Mouse (Mus musculus): Measurements from ENCODE around the gene Tcf12.

Tcf12 gene

GRCm38 (mm10) chr9:71930431-71931357, 181.0 kb downstream of the Tcf12 start:
- no peak for DNase-seq (ENCODE audit: extremely low read depth, insufficient read length, low spot score)

- no peak for DNase-seq (ENCODE audit: extremely low read depth, insufficient read length, low spot score)
Observed at GRCm38 (mm10) chr9:71916662-71916953, 195.1 kb downstream of the Tcf12 start.

- no peak for DNase-seq (ENCODE audit: extremely low read depth, insufficient read length, low spot score)
Observed at GRCm38 (mm10) chr9:71915871-71916661, 195.6 kb downstream of the Tcf12 start.

- no peak for DNase-seq (ENCODE audit: extremely low read depth, insufficient read length, low spot score)
Observed at GRCm38 (mm10) chr9:71906522-71906921, 205.1 kb downstream of the Tcf12 start.

GRCm38 (mm10) chr9:71898852-71899251, 212.8 kb downstream of the Tcf12 start:
- peak; percentile 16 for DNase-seq (ENCODE audit: extremely low read depth, insufficient read length, low spot score)

- DNase-seq (ENCODE audit: extremely low read depth, insufficient read length, low spot score) = no peak
Observed at GRCm38 (mm10) chr9:71897399-71897798, 214.3 kb downstream of the Tcf12 start.

GRCm38 (mm10) chr9:71895931-71896724, 215.5 kb downstream of the Tcf12 start:
- DNase-seq (ENCODE audit: extremely low read depth, insufficient read length, low spot score) = no peak

GRCm38 (mm10) chr9:71895291-71895690, 216.4 kb downstream of the Tcf12 start:
- DNase-seq (ENCODE audit: extremely low read depth, insufficient read length, low spot score) = no peak

GRCm38 (mm10) chr9:71894943-71895286, 216.8 kb downstream of the Tcf12 start:
- DNase-seq (ENCODE audit: extremely low read depth, insufficient read length, low spot score) = no peak

- no peak for DNase-seq (ENCODE audit: extremely low read depth, insufficient read length, low spot score)
Observed at GRCm38 (mm10) chr9:71894246-71894942, 217.3 kb downstream of the Tcf12 start.

- DNase-seq (ENCODE audit: extremely low read depth, insufficient read length, low spot score) = peak; percentile 7
Observed at GRCm38 (mm10) chr9:71888450-71888849, 223.2 kb downstream of the Tcf12 start.

GRCm38 (mm10) chr9:71880629-71881028, 231.0 kb downstream of the Tcf12 start:
- DNase-seq (ENCODE audit: extremely low read depth, insufficient read length, low spot score) = no peak

GRCm38 (mm10) chr9:71879972-71880371, 231.7 kb downstream of the Tcf12 start:
- no peak for DNase-seq (ENCODE audit: extremely low read depth, insufficient read length, low spot score)

GRCm38 (mm10) chr9:71879415-71879814, 232.3 kb downstream of the Tcf12 start:
- no peak for DNase-seq (ENCODE audit: extremely low read depth, insufficient read length, low spot score)

- no peak for DNase-seq (ENCODE audit: extremely low read depth, insufficient read length, low spot score)
Observed at GRCm38 (mm10) chr9:71877867-71878266, 233.8 kb downstream of the Tcf12 start.

- no peak for DNase-seq (ENCODE audit: extremely low read depth, insufficient read length, low spot score)
Observed at GRCm38 (mm10) chr9:71874761-71875160, 236.9 kb downstream of the Tcf12 start.

GRCm38 (mm10) chr9:71874035-71874572, 237.6 kb downstream of the Tcf12 start:
- no peak for DNase-seq (ENCODE audit: extremely low read depth, insufficient read length, low spot score)

- no peak for DNase-seq (ENCODE audit: extremely low read depth, insufficient read length, low spot score)
Observed at GRCm38 (mm10) chr9:71863338-71863737, 248.3 kb downstream of the Tcf12 start.

GRCm38 (mm10) chr9:71861629-71862028, 250.0 kb downstream of the Tcf12 start:
- no peak for DNase-seq (ENCODE audit: extremely low read depth, insufficient read length, low spot score)

- no peak for DNase-seq (ENCODE audit: extremely low read depth, insufficient read length, low spot score)
Observed at GRCm38 (mm10) chr9:71857926-71858325, 253.7 kb downstream of the Tcf12 start.

Data from 3134 (cell line).